Mouse (Mus musculus) midbrain, embryonic 15.5 days (tissue): ENCODE measurements around the gene Fam129c. TPM values are rescaled to one million over a fixed set of nuclear protein-coding genes. Genes with fewer than 3 reads are reported as not detected.

Experiments
- ATAC-seq: fragments of 200-750 bp; cut with Nextera tagmentation; replicated peaks from 2 replicates; pipeline ENCODE4 v1.8.0; 2017; ENCODE audit warnings: moderate TSS enrichment
- H3K27ac ChIP-seq: fragments of 300-500 bp; sonication (generic); 2 replicates; pipeline ENCODE4 v1.5.1; 2015; ENCODE audit warnings: mild to moderate bottlenecking, inconsistent platforms
- H3K27me3 ChIP-seq: fragments of 300-500 bp; sonication (generic); replicated peaks from 2 replicates; pipeline ENCODE4 v1.6.1; 2015; ENCODE audit warnings: inconsistent platforms
- H3K36me3 ChIP-seq: fragments of 300-500 bp; sonication (generic); replicated peaks from 2 replicates; pipeline ENCODE4 v1.6.1; 2015; ENCODE audit warnings: inconsistent platforms
- H3K4me1 ChIP-seq: fragments of 300-500 bp; sonication (generic); 2 replicates; pipeline ENCODE4 v1.6.1; 2015; ENCODE audit warnings: inconsistent platforms
- H3K4me2 ChIP-seq: fragments of 300-500 bp; sonication (generic); 2 replicates; pipeline ENCODE4 v1.6.1; 2015; ENCODE audit warnings: inconsistent platforms, mild to moderate bottlenecking, moderate library complexity
- H3K4me3 ChIP-seq: fragments of 300-500 bp; sonication (generic); 2 replicates; pipeline ENCODE4 v1.5.1; 2015; ENCODE audit warnings: mild to moderate bottlenecking, inconsistent platforms
- H3K9ac ChIP-seq: fragments of 300-500 bp; sonication (generic); 2 replicates; pipeline ENCODE4 v1.6.1; 2015; ENCODE audit warnings: mild to moderate bottlenecking, inconsistent platforms
- H3K9me3 ChIP-seq: fragments of 300-500 bp; sonication (generic); 2 replicates; pipeline ENCODE4 v1.6.1; 2016; ENCODE audit warnings: inconsistent platforms
- WGBS: fragments of 180-500 bp; shearing (Covaris S2); methylation state at CpG from one replicate; pipeline ENCODE4 v1.1.7; 2015; ENCODE audit warnings: mixed read lengths; 5-methylcytosine and 5-hydroxymethylcytosine counted together
- polyA plus RNA-seq: library from polyadenylated mRNA; unstranded; fragments of >200 nt; fragmentation: Nextera tagmentation; extraction: Ambion mirVana; gene quantifications from 2 replicates; pipeline ENCODE4 v1.2.1, GENCODE M21; 2015

The Fam129c gene
- polyA plus RNA-seq, 1 experiment from 2014 or later: 9.3 TPM

- Histone ChIP-seq H3K36me3 (no peaks in the 10 kb centered on the region), H3K27ac (no peak overlapping the region), H3K9ac (no peak overlapping the region), H3K4me3 (no peak overlapping the region), H3K27me3 (peaks cover 15% of the 10 kb centered on the region), H3K9me3 (no peaks in the 10 kb centered on the region), H3K4me1 (peaks cover 25% of the 10 kb centered on the region), H3K4me2 (no peak overlapping the region)
- 62% methylated on average over 6 of the region's 6 CpGs for WGBS
- ATAC-seq: no peak
These were observed 1.1 kb upstream of the Fam129c start for GRCm38 (mm10) chr8:71596384-71596783.

- Histone ChIP-seq H3K4me1 (peaks cover 25% of the 10 kb centered on the region), H3K27me3 (peaks cover 19% of the 10 kb centered on the region), H3K36me3 (no peaks in the 10 kb centered on the region), H3K4me3 (no peak overlapping the region), H3K4me2 (no peak overlapping the region), H3K27ac (no peak overlapping the region), H3K9me3 (no peaks in the 10 kb centered on the region), H3K9ac (no peak overlapping the region)
- WGBS: 81% methylated on average over 4 of the region's 4 CpGs
- no peak for ATAC-seq
These were observed 650 bp upstream of the Fam129c start for GRCm38 (mm10) chr8:71596798-71597197.

GRCm38 (mm10) chr8:71598375-71598774, 927 bp downstream of the Fam129c start:
- Histone ChIP-seq H3K27me3 (peaks cover 35% of the 10 kb centered on the region), H3K4me3 (no peak overlapping the region), H3K36me3 (no peaks in the 10 kb centered on the region), H3K27ac (no peak overlapping the region), H3K4me2 (no peak overlapping the region), H3K4me1 (peaks cover 31% of the 10 kb centered on the region), H3K9ac (no peak overlapping the region), H3K9me3 (no peaks in the 10 kb centered on the region)
- ATAC-seq: no peak

GRCm38 (mm10) chr8:71598841-71599240, 1.4 kb downstream of the Fam129c start:
- Histone ChIP-seq H3K4me3 (no peak overlapping the region), H3K9ac (no peak overlapping the region), H3K36me3 (no peaks in the 10 kb centered on the region), H3K27ac (no peak overlapping the region), H3K4me1 (peaks cover 28% of the 10 kb centered on the region), H3K4me2 (no peak overlapping the region), H3K9me3 (no peaks in the 10 kb centered on the region), H3K27me3 (peaks cover 39% of the 10 kb centered on the region)
- WGBS: 94% methylated on average over 5 of the region's 5 CpGs
- ATAC-seq: no peak

- Histone ChIP-seq H3K9me3 (no peaks in the 10 kb centered on the region), H3K27me3 (peaks cover 44% of the 10 kb centered on the region), H3K4me3 (peak overlapping the region; percentile 37), H3K36me3 (no peaks in the 10 kb centered on the region), H3K4me1 (peaks cover 17% of the 10 kb centered on the region), H3K27ac (peak overlapping the region; percentile 2; the same call in 1 of the 2 replicates), H3K9ac (peak overlapping the region; percentile 13; the same call in 1 of the 2 replicates), H3K4me2 (peak overlapping the region; percentile 43)
- peak; percentile 69 for ATAC-seq
- 3% methylated on average over 64 of the region's 65 CpGs for WGBS
These were observed 4.7 kb downstream of the Fam129c start for GRCm38 (mm10) chr8:71601939-71602665.

- Histone ChIP-seq H3K27me3 (peaks cover 44% of the 10 kb centered on the region), H3K4me2 (peak overlapping the region; percentile 43), H3K9me3 (no peaks in the 10 kb centered on the region), H3K4me3 (peak overlapping the region; percentile 37), H3K36me3 (no peaks in the 10 kb centered on the region), H3K27ac (peak overlapping the region; percentile 2; the same call in 1 of the 2 replicates), H3K4me1 (peaks cover 17% of the 10 kb centered on the region), H3K9ac (peak overlapping the region; percentile 13; the same call in 1 of the 2 replicates)
- ATAC-seq: peak; percentile 72
- 1% methylated on average over 32 of the region's 32 CpGs for WGBS
These were observed 5.4 kb downstream of the Fam129c start for GRCm38 (mm10) chr8:71602666-71603334.

- no peak overlapping the region for H3K4me3 ChIP-seq
- no peak overlapping the region for H3K9ac ChIP-seq
- H3K9me3 ChIP-seq: no peaks in the 10 kb centered on the region
- no peak overlapping the region for H3K4me2 ChIP-seq
- no peak for ATAC-seq
- no peaks in the 10 kb centered on the region for H3K36me3 ChIP-seq
- H3K4me1 ChIP-seq: peaks cover 17% of the 10 kb centered on the region
- WGBS: 64% methylated on average over 7 of the region's 7 CpGs
- peaks cover 44% of the 10 kb centered on the region for H3K27me3 ChIP-seq
- H3K27ac ChIP-seq: no peak overlapping the region
These were observed 6.6 kb downstream of the Fam129c start for GRCm38 (mm10) chr8:71604021-71604420.

- Histone ChIP-seq H3K27me3 (no peaks in the 10 kb centered on the region), H3K4me2 (peak within 1 kb of the TSS; percentile 61), H3K9ac (peak within 1 kb of the TSS; percentile 59), H3K27ac (peak within 1 kb of the TSS; percentile 88), H3K9me3 (no peaks in the 10 kb centered on the region), H3K4me3 (peak within 1 kb of the TSS; percentile 67), H3K36me3 (peaks cover 10% of the 10 kb centered on the region; the same call in 1 of the 2 replicates), H3K4me1 (peaks cover 14% of the 10 kb centered on the region)
- WGBS: under 1% methylated on average over 81 of the region's 82 CpGs
- ATAC-seq: peak; percentile 99
These were observed 13.6 kb downstream of the Fam129c start, which contains the start of gene Colgalt1 for GRCm38 (mm10) chr8:71610822-71611651. TSS of gene Colgalt1 (plus strand) at chr8:71610998.

- WGBS: 27% methylated on average over 5 of the region's 5 CpGs
- no peak overlapping the region for H3K27ac ChIP-seq
- peak overlapping the region; percentile 59 for H3K9ac ChIP-seq
- H3K4me1 ChIP-seq: peaks cover 14% of the 10 kb centered on the region
- H3K27me3 ChIP-seq: no peaks in the 10 kb centered on the region
- ATAC-seq: no peak
- H3K36me3 ChIP-seq: peaks cover 13% of the 10 kb centered on the region; the same call in 1 of the 2 replicates
- peak overlapping the region; percentile 67 for H3K4me3 ChIP-seq
- peak overlapping the region; percentile 61 for H3K4me2 ChIP-seq
- no peaks in the 10 kb centered on the region for H3K9me3 ChIP-seq
These were observed 14.7 kb downstream of the Fam129c start for GRCm38 (mm10) chr8:71612141-71612540.

- peaks cover 14% of the 10 kb centered on the region for H3K4me1 ChIP-seq
- no peak for ATAC-seq
- no peaks in the 10 kb centered on the region for H3K27me3 ChIP-seq
- H3K9ac ChIP-seq: no peak overlapping the region
- no peak overlapping the region for H3K4me3 ChIP-seq
- peaks cover 23% of the 10 kb centered on the region for H3K36me3 ChIP-seq
- no peak overlapping the region for H3K27ac ChIP-seq
- no peak overlapping the region for H3K4me2 ChIP-seq
- no peaks in the 10 kb centered on the region for H3K9me3 ChIP-seq
- 72% methylated on average over 4 of the region's 4 CpGs for WGBS
These were observed 16.0 kb downstream of the Fam129c start for GRCm38 (mm10) chr8:71613418-71613817.

- ATAC-seq: no peak
- Histone ChIP-seq H3K27ac (no peak overlapping the region), H3K9ac (no peak overlapping the region), H3K4me2 (no peak overlapping the region), H3K27me3 (no peaks in the 10 kb centered on the region), H3K4me3 (no peak overlapping the region), H3K36me3 (peaks cover 59% of the 10 kb centered on the region), H3K4me1 (no peaks in the 10 kb centered on the region), H3K9me3 (no peaks in the 10 kb centered on the region)
- WGBS: 100% methylated on average over 2 of the region's 2 CpGs
These were observed 22.3 kb downstream of the Fam129c start for GRCm38 (mm10) chr8:71619786-71620185.

- no peak overlapping the region for H3K27ac ChIP-seq
- 76% methylated on average over 1 of the region's 1 CpGs for WGBS
- no peak overlapping the region for H3K4me3 ChIP-seq
- peaks cover 16% of the 10 kb centered on the region for H3K4me1 ChIP-seq
- no peaks in the 10 kb centered on the region for H3K9me3 ChIP-seq
- no peak for ATAC-seq
- H3K36me3 ChIP-seq: peaks cover 26% of the 10 kb centered on the region
- H3K9ac ChIP-seq: no peak overlapping the region
- peaks cover 3% of the 10 kb centered on the region; the same call in 1 of the 2 replicates for H3K27me3 ChIP-seq
- H3K4me2 ChIP-seq: no peak overlapping the region
These were observed 27.6 kb downstream of the Fam129c start for GRCm38 (mm10) chr8:71625088-71625487.
